Mouse (Mus musculus): Measurements from ENCODE around the gene Atp2c1. TPM values are rescaled to one million over a fixed set of nuclear protein-coding genes. Genes with fewer than 3 reads are reported as not detected.

The Atp2c1 gene
- 45.9 and 56.3 TPM in 2 replicates for polyA plus RNA-seq (2014; fragmentation: Nextera tagmentation; extraction: Ambion mirVana)

DNA sequence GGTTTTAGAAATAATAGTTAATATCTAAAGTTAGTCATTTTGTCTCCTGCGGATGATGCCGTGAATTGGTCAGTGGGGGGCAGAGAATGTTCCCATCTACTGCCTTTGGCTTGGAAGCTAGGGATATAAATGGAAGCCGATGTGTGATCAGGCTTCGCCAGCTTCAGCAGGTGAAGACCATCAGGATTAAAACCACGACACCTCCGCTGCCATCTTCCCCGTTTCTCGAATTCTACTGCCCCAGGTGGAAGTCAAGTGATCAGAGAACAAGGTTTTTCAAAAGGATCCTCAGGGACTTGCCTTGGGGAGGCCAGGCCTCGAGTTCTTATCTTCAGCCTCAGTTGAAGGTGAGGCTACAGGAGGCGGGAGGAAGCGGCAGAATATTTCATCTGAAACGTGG lies at the start of gene Atp2c1:
TSS of gene Atp2c1 (minus strand) at position 101 of the 400 bp plus-strand sequence.
- H3K4me1 ChIP-seq (replicated peaks; ENCODE audit: control insufficient read depth, insufficient read depth, low read length): peaks cover 15% of the 10 kb centered on the region
- no peak within 1 kb of the TSS for H3K4me2 ChIP-seq
- H3K4me3 ChIP-seq (ENCODE audit: low read depth, low read length): no peak within 1 kb of the TSS
- WGBS: 81% methylated on average over 12 of the region's 12 CpGs
- no peak within 1 kb of the TSS for H3K27ac ChIP-seq (ENCODE audit: low read depth, low read length)
- H3K9me3 ChIP-seq (ENCODE audit: control insufficient read depth, low read length): no peaks in the 10 kb centered on the region
- DNase-seq (ENCODE audit: low spot score): no peak
- no peaks in the 10 kb centered on the region for H3K27me3 ChIP-seq (replicated peaks; ENCODE audit: control insufficient read depth, insufficient read depth, low read length)
- no peak within 1 kb of the TSS for H3K9ac ChIP-seq (ENCODE audit: low read depth, low read length)
- no peak for ATAC-seq (replicated peaks; ENCODE audit: low FRiP score)
- no peaks in the 10 kb centered on the region for H3K36me3 ChIP-seq (ENCODE audit: control insufficient read depth, insufficient read depth, low read length)

- H3K9ac ChIP-seq (ENCODE audit: low read depth, low read length): no peak overlapping the region
- no peaks in the 10 kb centered on the region for H3K9me3 ChIP-seq (ENCODE audit: control insufficient read depth, low read length)
- 88% methylated on average over 5 of the region's 5 CpGs for WGBS
- peaks cover 3% of the 10 kb centered on the region; the same call in 1 of the 2 replicates for H3K4me1 ChIP-seq (replicated peaks; ENCODE audit: control insufficient read depth, insufficient read depth, low read length)
- no peak overlapping the region for H3K27ac ChIP-seq (ENCODE audit: low read depth, low read length)
- no peak overlapping the region for H3K4me3 ChIP-seq (ENCODE audit: low read depth, low read length)
- DNase-seq (ENCODE audit: low spot score) (no peak), ATAC-seq (replicated peaks; ENCODE audit: low FRiP score) (no peak)
- H3K4me2 ChIP-seq: no peak overlapping the region
- H3K27me3 ChIP-seq (replicated peaks; ENCODE audit: control insufficient read depth, insufficient read depth, low read length): no peaks in the 10 kb centered on the region
- H3K36me3 ChIP-seq (ENCODE audit: control insufficient read depth, insufficient read depth, low read length): no peaks in the 10 kb centered on the region
Measured at GRCm38 (mm10) chr9:105557452-105557851, 30.3 kb upstream of the Atp2c1 start.

DNA sequence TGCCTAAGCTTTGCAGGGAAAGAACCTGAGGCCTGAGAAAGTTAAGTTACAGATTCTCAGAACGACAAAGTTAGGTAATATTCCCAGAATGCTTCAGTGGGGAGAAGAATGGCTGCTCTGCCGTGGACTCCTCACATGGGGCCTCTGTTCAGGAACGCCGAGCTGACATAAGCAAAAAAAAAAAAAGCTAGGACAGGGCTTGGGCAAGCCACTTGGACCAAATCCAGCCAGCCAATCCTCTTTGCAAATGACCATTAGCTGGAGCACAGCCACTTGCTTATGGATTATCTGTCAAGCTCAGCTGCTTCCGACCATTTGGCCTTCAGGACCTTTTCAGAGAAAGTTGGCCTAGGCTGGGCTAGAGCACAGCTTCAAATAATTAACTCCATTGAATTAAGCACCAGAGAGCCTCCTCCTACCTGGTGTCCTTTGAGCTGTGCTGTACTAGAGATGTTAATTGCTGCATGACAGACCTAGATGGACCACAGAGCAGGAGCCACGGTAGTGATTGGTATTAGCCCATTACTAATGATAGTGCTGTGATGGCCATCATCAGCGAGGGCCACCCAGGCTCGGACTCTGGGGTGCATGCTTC lies 29.1 kb upstream of the Atp2c1 start:
- H3K27ac ChIP-seq (ENCODE audit: low read depth, low read length): no peak overlapping the region
- no peaks in the 10 kb centered on the region for H3K9me3 ChIP-seq (ENCODE audit: control insufficient read depth, low read length)
- H3K4me2 ChIP-seq: no peak overlapping the region
- H3K36me3 ChIP-seq (ENCODE audit: control insufficient read depth, insufficient read depth, low read length): no peaks in the 10 kb centered on the region
- no peak overlapping the region for H3K9ac ChIP-seq (ENCODE audit: low read depth, low read length)
- H3K4me1 ChIP-seq (replicated peaks; ENCODE audit: control insufficient read depth, insufficient read depth, low read length): peaks cover 3% of the 10 kb centered on the region; the same call in 1 of the 2 replicates
- WGBS: 56% methylated on average over 8 of the region's 8 CpGs
- H3K27me3 ChIP-seq (replicated peaks; ENCODE audit: control insufficient read depth, insufficient read depth, low read length): no peaks in the 10 kb centered on the region
- ATAC-seq (replicated peaks; ENCODE audit: low FRiP score) (no peak; the same call in 1 of the 2 replicates), DNase-seq (ENCODE audit: low spot score) (no peak)
- H3K4me3 ChIP-seq (ENCODE audit: low read depth, low read length): no peak overlapping the region

GRCm38 (mm10) chr9:105554439-105554807 lies 27.3 kb upstream of the Atp2c1 start:
- 78% methylated on average over 7 of the region's 7 CpGs for WGBS
- Histone ChIP-seq H3K9ac (ENCODE audit: low read depth, low read length) (no peak overlapping the region), H3K9me3 (ENCODE audit: control insufficient read depth, low read length) (no peaks in the 10 kb centered on the region), H3K4me2 (peak overlapping the region; percentile 36), H3K4me3 (ENCODE audit: low read depth, low read length) (no peak overlapping the region), H3K27me3 (replicated peaks; ENCODE audit: control insufficient read depth, insufficient read depth, low read length) (no peaks in the 10 kb centered on the region), H3K36me3 (ENCODE audit: control insufficient read depth, insufficient read depth, low read length) (no peaks in the 10 kb centered on the region), H3K4me1 (replicated peaks; ENCODE audit: control insufficient read depth, insufficient read depth, low read length) (peaks cover 3% of the 10 kb centered on the region; the same call in 1 of the 2 replicates), H3K27ac (ENCODE audit: low read depth, low read length) (no peak overlapping the region)
- DNase-seq (ENCODE audit: low spot score) (no peak), ATAC-seq (replicated peaks; ENCODE audit: low FRiP score) (no peak)

GRCm38 (mm10) chr9:105553629-105554438 lies 26.7 kb upstream of the Atp2c1 start:
- WGBS: 16% methylated on average over 24 of the region's 24 CpGs
- no peak for DNase-seq (ENCODE audit: low spot score)
- H3K4me1 ChIP-seq (replicated peaks; ENCODE audit: control insufficient read depth, insufficient read depth, low read length): peaks cover 3% of the 10 kb centered on the region; the same call in 1 of the 2 replicates
- no peak overlapping the region for H3K9ac ChIP-seq (ENCODE audit: low read depth, low read length)
- H3K36me3 ChIP-seq (ENCODE audit: control insufficient read depth, insufficient read depth, low read length): no peaks in the 10 kb centered on the region
- H3K27me3 ChIP-seq (replicated peaks; ENCODE audit: control insufficient read depth, insufficient read depth, low read length): no peaks in the 10 kb centered on the region
- H3K9me3 ChIP-seq (ENCODE audit: control insufficient read depth, low read length): no peaks in the 10 kb centered on the region
- H3K27ac ChIP-seq (ENCODE audit: low read depth, low read length): no peak overlapping the region
- no peak for ATAC-seq (replicated peaks; ENCODE audit: low FRiP score)
- no peak overlapping the region for H3K4me3 ChIP-seq (ENCODE audit: low read depth, low read length)
- H3K4me2 ChIP-seq: peak overlapping the region; percentile 36

DNA sequence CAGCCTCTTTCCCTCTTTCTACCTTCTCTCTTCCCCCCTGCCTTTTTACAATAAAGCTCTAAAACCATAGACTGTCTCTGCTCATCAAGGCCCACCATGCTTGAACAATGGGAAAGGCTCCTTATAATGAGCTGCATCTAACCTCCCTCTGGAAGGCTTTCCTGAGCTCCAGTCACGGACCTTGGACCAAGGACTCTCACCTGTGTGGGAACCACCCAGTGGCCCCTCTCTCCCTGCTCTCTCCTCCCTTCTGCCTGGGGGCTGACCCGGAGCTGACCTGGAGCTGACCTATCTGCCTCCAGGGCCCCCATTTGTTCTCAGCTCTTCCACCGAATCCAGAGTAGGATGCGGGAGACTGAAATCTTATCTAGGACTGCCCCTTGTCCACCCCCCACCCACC lies 24.3 kb upstream of the Atp2c1 start:
- 43% methylated on average over 4 of the region's 4 CpGs for WGBS
- Histone ChIP-seq H3K27me3 (replicated peaks; ENCODE audit: control insufficient read depth, insufficient read depth, low read length) (no peaks in the 10 kb centered on the region), H3K4me1 (replicated peaks; ENCODE audit: control insufficient read depth, insufficient read depth, low read length) (peaks cover 3% of the 10 kb centered on the region; the same call in 1 of the 2 replicates), H3K9ac (ENCODE audit: low read depth, low read length) (no peak overlapping the region), H3K9me3 (ENCODE audit: control insufficient read depth, low read length) (no peaks in the 10 kb centered on the region), H3K4me3 (ENCODE audit: low read depth, low read length) (no peak overlapping the region), H3K36me3 (ENCODE audit: control insufficient read depth, insufficient read depth, low read length) (no peaks in the 10 kb centered on the region), H3K27ac (ENCODE audit: low read depth, low read length) (no peak overlapping the region), H3K4me2 (no peak overlapping the region)
- DNase-seq (ENCODE audit: low spot score) (no peak), ATAC-seq (replicated peaks; ENCODE audit: low FRiP score) (no peak)

DNA sequence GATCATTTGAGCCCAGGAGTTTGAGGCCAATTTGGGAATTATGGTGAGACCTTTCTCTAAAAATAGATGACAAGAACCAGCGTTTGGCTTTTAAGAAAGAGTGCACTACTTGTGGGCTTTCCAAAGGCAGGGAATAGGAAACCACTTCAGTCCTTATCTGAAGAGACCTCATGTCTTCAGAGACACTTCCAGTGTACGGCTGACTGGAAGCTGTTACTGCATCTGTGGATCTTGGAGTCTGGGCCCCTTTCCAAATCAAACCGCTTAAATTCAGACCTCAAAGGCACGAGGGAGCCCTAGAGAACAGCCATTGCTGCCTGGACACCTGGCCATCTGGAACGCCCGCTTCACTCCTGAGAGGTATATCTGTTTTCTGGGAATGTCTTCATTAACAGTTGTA lies 22.0 kb upstream of the Atp2c1 start:
- WGBS: 69% methylated on average over 6 of the region's 6 CpGs
- no peaks in the 10 kb centered on the region for H3K36me3 ChIP-seq (ENCODE audit: control insufficient read depth, insufficient read depth, low read length)
- no peak overlapping the region for H3K27ac ChIP-seq (ENCODE audit: low read depth, low read length)
- no peaks in the 10 kb centered on the region for H3K27me3 ChIP-seq (replicated peaks; ENCODE audit: control insufficient read depth, insufficient read depth, low read length)
- no peak overlapping the region for H3K4me2 ChIP-seq
- H3K4me1 ChIP-seq (replicated peaks; ENCODE audit: control insufficient read depth, insufficient read depth, low read length): peaks cover 3% of the 10 kb centered on the region; the same call in 1 of the 2 replicates
- DNase-seq (ENCODE audit: low spot score) (no peak), ATAC-seq (replicated peaks; ENCODE audit: low FRiP score) (no peak)
- H3K9me3 ChIP-seq (ENCODE audit: control insufficient read depth, low read length): no peaks in the 10 kb centered on the region
- no peak overlapping the region for H3K4me3 ChIP-seq (ENCODE audit: low read depth, low read length)
- no peak overlapping the region for H3K9ac ChIP-seq (ENCODE audit: low read depth, low read length)

DNA sequence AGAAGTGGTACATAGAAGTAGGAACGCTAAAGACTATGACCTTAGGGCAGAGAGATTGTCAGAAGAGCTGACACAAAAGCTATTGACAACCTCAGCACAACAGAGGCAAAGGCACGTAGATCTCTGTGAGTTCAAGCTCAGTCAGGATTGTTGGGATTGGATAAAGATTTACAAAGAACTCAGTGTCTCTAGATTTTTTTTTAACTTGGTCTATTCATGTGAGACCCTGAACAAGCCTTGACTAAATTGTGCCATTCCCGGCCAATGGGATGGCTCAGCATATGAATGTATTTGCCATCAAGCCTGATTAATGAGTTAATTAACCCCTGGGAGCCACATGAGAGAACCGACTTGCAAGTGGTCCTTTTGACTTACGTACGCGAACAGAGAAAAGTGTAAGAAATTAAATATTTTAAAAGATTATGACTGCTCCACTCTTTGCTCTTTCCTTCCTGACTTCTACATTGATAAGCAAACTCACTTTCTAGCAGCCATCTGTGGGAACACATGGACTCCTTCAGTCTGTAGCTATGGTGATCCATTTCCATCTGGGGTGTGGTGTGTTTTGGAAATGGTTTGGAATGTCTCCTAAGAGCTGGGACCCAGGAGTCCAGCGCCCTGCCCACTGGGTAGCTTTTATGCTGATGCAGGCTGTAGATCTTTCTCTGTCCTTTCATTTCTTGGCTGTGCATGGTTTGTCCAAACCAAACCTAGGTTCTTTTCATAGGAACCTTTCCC lies 17.1 kb upstream of the Atp2c1 start:
- Histone ChIP-seq H3K9ac (ENCODE audit: low read depth, low read length) (no peak overlapping the region), H3K27me3 (replicated peaks; ENCODE audit: control insufficient read depth, insufficient read depth, low read length) (no peaks in the 10 kb centered on the region), H3K27ac (ENCODE audit: low read depth, low read length) (no peak overlapping the region), H3K36me3 (ENCODE audit: control insufficient read depth, insufficient read depth, low read length) (no peaks in the 10 kb centered on the region), H3K4me1 (replicated peaks; ENCODE audit: control insufficient read depth, insufficient read depth, low read length) (no peaks in the 10 kb centered on the region), H3K4me3 (ENCODE audit: low read depth, low read length) (no peak overlapping the region), H3K4me2 (no peak overlapping the region), H3K9me3 (ENCODE audit: control insufficient read depth, low read length) (no peaks in the 10 kb centered on the region)
- DNase-seq (ENCODE audit: low spot score) (no peak), ATAC-seq (replicated peaks; ENCODE audit: low FRiP score) (no peak)
- WGBS: 81% methylated on average over 8 of the region's 8 CpGs

Data from liver, embryonic 11.5 days (tissue).